Mouse (Mus musculus): Measurements from ENCODE around the gene Ccl21b.
"Not testable (repeated sequence)": the region's sequence is repeated elsewhere in the genome, so short reads cannot be mapped to it uniquely, and the experiment has no call there.

Gene Ccl21b

GRCm38 (mm10) chr4:42255467-42255866 lies at the start of gene Ccl21b:
TSS of gene Ccl21b (plus strand) at chr4:42255767.
- not testable (repeated sequence) for DNase-seq

GRCm38 (mm10) chr4:42240339-42240738 lies 15.2 kb upstream of the Ccl21b start, which contains the start of gene Gm10600:
TSS of gene Gm10600 (plus strand) at chr4:42240639.
- DNase-seq: not testable (repeated sequence)

- DNase-seq: not testable (repeated sequence)
Observed at GRCm38 (mm10) chr4:42293967-42294366, 38.4 kb downstream of the Ccl21b start, which contains the start of gene Gm21953. TSS of gene Gm21953 (plus strand) at chr4:42294267.
